Mouse (Mus musculus): ENCODE measurements around the gene Smim27.
"Not testable (repeated sequence)": the region's sequence is repeated elsewhere in the genome, so short reads cannot be mapped to it uniquely, and the experiment has no call there.

Gene Smim27

DNA sequence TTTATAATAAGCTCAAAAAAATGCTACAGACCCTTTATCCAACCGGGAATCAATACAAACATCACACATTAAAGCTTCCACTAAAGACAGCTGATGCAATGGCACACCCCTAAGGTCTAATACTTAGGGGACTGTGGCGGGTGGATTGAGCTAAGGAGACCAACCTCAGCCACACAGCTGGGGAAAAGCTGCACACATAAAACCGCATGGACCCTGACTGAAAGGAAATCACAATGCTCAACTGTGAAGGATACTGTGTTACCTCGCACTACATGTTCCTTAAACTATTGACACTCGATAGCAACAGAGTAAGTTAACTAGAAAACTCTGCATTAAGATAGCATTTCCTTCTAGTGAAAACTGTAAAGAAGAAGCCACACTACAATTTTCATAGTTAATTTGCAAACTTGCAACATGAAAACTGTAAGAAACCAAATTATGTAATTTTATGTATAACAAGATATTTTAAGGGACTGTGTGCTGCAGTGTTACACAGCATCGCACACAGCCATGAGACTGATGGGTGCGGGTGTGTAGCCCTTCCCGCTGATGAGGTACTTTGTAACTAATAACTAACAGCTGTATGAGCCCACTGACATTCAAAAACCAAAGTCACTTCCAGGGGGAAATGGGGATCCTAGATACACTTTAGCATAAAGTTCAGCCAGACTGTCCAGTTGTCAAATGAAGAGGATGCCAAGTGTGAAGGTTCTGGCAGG, 14.8 kb upstream of the Smim27 start:
- DNase-seq (ENCODE audit: low read depth), result no peak

DNA sequence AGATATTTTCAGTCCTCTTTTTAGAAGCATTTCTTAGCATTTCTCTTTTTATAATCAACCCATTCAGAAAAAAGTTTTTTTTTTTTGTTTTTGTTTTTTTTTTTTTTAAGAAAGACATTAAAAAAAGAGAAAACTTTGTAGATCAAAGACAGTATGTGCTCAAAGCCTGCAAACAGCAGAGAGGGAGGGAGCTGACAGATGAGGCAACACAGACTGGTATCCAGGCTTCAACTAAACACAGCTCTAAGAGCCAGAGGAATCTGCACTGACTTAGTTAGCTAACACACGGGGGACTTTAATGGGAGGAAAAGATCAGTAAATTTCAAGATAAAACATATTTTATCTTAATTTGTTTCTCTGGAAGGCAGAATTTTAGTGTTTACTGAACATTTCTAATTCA, 5.1 kb upstream of the Smim27 start:
- no peak for DNase-seq (ENCODE audit: low read depth)

DNA sequence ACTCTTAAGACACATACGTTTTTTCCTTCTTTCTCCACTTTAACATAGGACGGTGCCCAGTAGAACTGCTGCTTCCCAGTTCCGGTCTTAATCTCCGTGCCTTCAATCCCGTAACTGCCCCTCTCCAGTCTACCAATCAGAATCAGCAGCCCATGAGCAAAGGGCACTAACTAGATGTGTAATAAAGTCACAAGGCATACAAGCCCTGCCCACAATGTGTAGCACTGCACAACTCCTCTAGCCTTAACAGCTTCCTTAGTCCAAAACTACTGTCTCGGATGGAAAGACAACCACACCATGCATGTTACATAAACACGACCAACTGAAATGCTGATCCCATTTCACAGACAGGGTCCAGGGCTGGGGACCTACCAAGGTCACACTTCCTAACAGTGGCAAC, 1.7 kb upstream of the Smim27 start:
- DNase-seq (ENCODE audit: low read depth), result no peak

DNA sequence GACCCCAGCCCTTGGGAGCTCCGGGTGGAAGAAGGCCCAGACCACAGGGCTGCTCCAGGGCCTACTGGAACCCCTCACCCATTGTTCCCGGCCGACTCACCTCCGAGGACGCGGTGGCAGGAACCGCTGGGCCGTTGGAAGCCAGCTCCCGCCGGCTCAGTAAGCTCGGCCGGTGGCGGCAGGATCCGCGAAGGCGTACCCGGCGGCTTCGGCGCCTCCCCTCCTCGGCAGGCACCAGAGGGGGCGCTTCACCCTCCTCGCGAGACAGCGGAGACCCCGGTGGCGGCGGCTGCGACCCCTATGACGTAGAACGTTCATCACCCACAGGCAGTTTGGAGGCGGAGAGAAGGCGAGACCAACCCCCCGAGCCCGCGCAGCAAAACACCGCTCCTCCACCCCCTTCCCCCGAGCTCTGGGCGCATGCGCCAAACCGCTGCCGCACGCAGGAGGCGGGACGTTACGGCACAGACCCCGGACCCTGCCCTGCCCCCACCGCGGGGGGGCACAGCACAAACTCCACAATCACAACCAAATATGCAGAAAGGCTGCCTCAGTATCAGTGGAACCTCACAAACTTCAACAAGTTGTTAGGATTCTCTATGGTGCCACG, 1.1 kb upstream of the Smim27 start:
- DNase-seq (ENCODE audit: low read depth), result peak; percentile 94

DNA sequence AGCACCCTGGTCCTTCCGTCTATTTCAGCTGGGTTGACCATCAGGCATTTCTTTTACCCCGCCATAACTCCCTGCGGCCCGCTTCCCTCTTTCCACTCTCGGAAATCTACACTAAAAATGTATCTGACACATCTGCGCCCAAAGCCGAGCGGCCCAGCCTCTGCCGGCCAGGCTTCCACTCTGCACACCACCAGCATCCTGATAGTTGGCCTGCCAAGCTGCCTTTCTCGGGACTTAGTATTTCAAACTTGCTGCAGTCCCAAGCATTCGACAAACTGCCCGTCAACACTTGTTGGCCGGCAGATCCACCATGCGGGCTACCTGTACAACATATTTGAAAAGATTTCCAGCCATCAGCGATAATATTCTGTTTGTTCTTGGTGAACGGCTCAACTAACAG, 544 bp upstream of the Smim27 start:
- DNase-seq (ENCODE audit: low read depth), result peak; percentile 70

DNA sequence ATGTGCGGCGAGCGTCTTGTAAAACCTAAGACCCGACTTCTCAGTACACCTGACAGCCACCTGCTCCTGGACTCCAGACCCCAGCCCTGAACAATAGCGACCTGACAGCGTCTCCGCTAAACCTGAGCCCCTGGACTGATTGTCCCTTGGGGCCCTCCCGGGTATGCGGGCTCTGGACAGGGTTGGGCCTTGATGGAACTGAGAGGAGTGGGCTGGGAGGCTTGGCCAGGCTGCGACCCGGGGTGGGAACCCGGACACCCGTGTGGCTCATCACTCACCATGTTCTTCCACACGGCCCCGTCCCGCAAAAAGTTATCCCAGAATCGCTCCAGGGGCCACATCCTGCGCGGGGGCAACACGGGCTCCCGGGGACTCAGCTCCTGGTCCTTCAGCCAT, 9.5 kb downstream of the Smim27 start:
- no peak for DNase-seq (ENCODE audit: low read depth)

DNA sequence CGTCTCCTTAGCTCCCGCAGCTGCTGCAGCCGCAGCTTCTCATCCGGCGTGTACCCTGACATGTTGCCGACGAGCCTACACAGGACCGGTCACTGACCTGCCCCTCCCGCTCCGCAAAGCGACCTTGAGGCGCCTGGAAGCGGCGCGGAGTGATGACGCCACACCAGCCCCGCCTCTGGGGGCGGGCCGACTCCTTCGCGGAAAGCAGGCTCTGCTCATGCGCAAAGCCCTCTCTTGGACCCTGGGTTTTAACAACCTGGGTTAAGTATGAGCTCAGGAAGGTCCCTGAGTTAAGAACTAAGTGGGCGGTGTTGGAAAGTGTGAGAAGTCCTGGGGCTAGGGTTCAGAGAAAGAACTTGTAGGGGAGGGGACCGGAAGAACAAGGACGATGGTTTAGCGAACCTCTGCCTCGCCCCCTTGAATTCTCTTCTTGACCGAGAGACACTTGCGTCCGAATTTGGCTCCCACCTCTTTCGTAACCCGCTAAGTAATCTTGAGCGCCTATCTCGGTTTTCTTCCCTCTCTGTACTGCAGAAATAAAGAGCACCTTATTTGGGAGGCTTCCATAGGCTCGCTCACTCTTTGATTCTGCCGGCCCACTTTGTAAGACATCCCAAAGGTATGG, 10.0 kb downstream of the Smim27 start, which contains the start of gene Ndufb6:
Gene Ndufb6 (minus strand): TSS at position 146 of the 625 bp plus-strand sequence.
- DNase-seq (ENCODE audit: low read depth), result peak; percentile 97

DNA sequence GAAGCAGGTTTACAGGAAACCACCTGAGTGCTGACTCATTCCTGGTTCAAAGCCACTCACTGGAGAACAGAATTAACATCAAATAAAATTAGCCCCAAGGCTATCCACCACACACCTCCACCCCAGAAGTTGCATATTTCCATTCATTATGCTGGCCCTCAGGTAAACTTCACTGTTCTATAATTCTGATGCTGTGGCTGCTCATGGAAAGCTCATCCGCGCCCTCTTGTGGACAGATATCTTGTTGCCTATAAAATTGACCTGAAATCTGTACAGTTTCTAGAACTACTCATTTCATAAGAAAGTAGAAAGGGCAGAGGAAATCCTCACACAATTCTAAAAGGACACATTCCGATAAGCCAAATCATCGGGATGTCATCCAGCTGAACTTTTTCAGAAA, 16.2 kb downstream of the Smim27 start:
- DNase-seq (ENCODE audit: low read depth), result peak; percentile 86

DNA sequence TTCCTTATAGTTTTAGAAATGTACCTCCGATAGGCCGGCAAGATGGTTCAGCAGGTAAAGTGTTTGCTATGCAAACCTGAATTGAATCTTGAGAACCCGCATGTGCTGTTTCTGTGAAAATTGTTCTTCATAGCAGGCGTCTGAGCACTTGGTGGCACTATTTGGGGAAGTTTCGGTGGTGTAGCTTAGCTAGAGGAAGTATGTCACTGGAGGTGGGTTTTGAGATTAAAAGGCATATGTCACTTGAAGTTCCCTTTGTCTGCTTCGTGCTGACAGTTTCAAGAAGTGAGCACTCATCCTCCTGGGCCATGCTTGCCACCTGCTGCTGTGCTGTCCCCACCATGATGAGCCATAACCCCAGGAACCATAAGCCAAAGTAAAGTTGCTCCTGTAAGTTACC, 18.0 kb downstream of the Smim27 start:
- DNase-seq (ENCODE audit: low read depth), result no peak

DNA sequence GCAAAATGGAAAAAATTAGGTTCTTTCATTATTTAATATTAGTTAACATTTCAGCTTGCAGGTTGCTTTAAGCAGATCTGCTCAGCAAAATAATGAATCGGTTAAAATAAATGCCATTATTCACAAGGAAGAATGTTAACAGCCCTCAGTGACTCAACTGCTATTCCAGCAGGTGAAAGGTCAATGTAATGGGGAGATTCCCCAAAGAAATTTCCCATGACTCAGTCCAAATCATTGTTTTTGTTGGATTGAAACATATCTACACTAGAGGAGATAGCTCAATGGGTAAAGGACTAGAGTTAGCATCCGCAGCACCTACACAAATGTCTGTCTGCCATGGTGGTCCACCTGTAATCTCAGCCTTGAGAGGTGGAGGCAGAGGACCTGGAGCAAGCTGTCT, 19.7 kb downstream of the Smim27 start:
- no peak for DNase-seq (ENCODE audit: low read depth)

DNA sequence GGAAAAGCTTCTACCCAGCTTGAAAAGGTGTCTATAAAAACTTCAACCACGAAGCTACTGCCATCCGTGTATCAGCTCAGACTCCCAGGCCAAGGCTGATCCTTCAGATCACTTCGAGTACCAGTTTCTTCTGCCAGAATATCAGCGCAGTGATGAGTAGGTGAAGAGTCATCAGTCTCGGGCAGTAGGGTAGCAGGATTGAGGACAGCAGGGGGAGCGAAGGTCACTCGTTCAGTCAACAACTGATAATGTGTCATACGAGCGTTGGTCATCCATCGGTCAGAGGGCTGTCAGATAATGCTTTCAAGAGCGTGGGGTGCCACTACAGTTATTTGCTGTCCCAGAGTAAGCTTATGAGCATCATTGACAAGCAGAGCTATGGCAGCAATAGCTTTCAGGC, 22.1 kb downstream of the Smim27 start:
- DNase-seq (ENCODE audit: low read depth), result not testable (repeated sequence)

DNA sequence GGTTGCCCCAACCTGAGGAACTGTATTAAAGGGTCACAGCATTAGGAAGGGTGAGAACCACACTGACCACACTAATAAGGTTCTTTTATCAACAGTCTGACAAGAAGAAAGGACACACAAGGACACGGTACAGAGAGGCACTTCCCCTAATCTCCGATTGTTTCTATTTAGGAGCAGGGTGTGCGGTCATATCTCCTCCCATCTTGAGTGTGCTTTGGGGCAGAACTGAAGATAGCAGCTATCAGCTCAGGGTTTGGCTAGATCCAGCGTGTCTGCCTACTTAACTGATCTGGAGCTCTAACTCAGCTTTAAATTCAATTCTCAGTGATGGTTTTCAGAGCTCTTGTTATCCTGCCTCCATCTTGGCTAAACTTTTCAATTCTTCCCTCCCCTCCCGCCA, 29.8 kb downstream of the Smim27 start:
- DNase-seq (ENCODE audit: low read depth), result no peak

DNA sequence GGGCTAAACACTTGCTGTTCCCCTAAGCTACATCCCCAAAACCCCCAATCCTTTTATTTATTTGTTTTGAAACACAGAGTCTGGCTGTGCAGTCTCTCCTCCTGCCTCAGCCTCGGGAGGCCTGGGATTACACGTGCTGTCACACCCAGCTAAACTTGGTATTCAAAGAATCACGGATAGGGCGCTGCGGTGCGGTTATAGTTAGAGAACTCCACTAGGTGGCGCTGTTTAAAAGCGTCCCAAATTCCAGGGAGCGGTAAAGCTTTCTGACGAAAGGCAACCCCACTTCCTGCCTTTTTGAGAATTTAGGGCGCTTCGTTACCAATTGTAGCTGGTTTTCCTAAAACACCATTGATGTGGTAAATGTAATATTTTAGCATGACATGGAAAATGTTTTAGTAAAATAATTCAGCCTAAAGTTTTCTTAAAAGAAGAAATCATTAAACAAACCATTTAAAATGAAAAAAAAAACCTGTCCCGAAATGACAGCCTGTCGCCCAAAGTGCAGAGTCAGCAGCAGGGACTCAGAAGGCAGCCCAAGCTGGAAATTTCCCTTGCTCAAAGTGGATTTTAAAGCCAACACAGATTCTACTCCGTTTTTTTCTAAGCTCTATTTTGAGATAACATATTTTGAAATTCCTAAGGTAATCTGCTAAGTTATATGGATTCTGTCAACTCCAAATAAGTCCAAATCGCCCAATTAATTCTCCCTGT, 31.9 kb downstream of the Smim27 start:
- DNase-seq (ENCODE audit: low read depth), result peak; percentile 81

DNA sequence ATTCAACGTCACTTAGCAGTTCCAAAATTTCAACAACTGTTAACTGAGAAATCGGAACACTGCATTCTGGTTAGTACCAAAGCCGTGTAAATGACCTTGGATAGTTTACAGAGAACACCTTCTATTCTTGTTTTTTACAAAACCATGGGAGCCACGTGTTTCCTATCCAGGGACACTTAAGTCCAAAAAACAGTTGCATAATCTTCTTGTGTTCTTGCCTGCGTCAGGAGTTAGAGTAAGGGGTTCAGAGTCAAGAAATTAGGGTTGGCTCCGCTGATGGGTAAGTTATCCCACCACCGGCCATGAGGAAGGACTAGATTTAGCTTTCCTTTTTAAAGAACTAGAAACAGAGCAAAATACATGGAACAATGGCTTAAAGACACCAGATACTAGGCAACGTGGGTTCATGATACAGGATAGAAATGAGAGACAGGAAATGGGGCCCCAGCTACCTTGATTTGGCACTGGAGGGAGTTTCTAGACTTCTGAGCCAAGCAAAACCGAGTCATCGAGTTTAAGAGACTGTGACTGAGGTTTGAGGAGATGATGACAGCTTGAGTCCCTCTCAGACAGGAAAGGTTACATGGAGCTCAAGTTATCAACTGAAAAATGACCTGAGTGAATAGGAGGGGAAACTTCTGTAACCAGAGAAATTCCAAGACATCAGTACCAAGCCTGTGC, 33.2 kb downstream of the Smim27 start:
- DNase-seq (ENCODE audit: low read depth), result peak; percentile 17

DNA sequence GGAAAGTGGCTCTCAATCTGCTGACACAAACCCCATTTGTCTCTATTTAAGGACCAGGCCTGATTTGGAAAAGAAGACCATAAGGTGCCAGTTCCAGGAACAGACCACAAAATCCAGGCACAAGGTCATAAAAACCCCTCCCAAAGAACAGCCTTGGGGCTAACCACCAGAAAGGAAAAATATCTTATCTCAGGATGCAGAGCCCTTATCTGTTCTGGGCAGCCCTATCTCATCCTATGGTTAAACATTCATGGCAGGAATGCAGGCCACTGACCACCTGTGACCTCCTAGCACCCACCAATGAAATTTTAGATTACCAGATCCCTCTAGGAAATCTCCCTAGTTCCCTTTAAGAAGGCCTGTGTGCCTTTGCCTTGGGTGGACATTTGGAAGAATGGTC, 40.3 kb downstream of the Smim27 start:
- no peak for DNase-seq (ENCODE audit: low read depth)

DNA sequence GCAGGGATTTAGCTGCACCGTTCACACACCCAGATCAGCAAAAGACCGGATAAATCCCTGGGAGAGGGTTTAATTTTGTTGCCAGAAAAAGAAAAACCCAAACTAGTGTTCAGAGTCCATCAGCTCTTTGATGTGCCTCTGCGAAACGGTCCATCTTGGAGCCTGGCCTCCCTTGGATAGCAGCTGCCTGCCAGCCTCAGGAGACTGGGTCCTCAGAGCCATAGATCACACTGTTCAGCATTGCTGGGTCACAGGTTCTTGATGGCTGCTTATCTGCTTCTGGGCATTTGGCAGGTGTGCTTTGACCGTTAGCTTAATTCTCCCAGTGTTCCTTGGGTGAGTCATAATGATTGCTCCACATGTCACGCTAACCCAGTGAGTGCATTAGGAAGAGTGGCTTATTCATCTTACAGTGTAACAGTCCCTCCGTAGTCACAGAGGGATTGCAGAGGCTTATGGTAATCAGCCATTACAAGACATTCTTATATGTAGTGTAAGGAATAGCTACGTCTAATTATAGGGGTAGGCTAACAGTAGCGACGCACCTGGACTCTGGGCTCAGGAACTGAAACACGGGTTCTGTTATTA, 41.5 kb downstream of the Smim27 start:
- DNase-seq (ENCODE audit: low read depth), result no peak

DNA sequence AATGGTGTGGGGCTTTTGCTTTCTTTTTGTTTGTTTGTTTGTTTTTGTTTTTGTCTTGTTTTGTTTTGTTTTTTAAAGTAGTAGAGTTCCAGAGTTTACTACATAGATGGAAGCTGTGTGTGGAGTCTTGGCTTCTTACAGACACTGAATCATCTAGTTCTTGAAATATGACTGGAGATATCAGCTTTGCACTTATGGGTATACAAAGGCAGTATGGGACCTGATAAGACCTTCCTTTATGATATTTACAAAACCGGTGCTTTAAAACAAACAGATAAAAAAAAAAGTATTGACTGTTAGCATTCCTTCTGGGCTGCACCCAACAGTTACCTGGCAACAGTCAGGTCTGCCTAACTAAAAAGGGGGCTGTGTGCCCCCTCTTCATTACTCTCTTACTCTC, 42.8 kb downstream of the Smim27 start:
- DNase-seq (ENCODE audit: low read depth), result no peak

DNA sequence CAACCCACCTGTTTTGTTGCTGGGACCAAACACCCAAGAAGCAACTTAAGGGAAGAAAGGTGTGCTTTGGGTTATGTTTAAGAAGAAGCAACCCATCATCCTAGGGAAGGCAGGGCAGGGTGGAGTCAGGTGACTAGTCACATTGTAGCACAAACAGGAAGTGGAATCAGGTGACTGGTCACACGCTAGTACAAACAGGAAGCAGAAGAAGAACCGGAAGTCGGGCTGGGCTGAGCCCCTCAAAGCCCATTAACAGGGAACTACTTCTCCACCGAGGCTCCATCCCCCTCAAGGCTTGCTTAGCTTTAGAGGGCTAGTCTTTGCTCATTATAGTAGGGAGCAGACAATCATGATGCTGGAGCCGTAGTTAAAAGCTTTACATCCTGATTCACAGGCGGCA, 43.6 kb downstream of the Smim27 start:
- DNase-seq (ENCODE audit: low read depth), result peak; percentile 21

DNA sequence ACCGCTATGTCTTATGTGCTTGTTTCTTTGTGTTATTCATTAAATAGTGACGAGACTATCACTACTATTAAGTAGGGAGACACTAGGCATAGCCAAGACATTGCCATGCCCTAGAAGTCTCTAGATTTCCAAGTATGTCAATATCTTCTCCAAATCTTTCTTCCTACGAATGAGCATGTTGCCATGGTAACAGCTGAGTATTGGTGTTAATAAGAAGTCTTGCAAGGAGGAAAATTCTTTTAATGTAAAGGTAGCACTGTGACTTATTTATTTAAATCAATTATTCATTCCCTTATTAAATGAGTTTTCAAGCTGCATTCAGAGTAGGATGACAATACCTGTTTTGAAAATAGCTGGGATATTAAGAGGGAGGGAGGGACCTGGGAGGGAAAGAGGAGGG, 48.0 kb downstream of the Smim27 start:
- no peak for DNase-seq (ENCODE audit: low read depth)
